Mouse (Mus musculus) kidney, adult 2 months (tissue): ENCODE measurements around the gene Hist1h3d.

Experiments used
- CTCF ChIP-seq: fragments of 200-500 bp; conservative IDR thresholded peaks from 2 replicates; pipeline ENCODE4 v1.5.1; 2011; ENCODE audit warnings: low read depth, mild to moderate bottlenecking, control low read depth, low read length, moderate library complexity, mixed read lengths; ENCODE audit not compliant: insufficient read depth, insufficient read length
- POLR2A ChIP-seq: fragments of 200-500 bp; IDR thresholded peaks from one replicate; pipeline ENCODE4 v1.6.1; 2011; ENCODE audit warnings: low read depth, low read length, control low read depth

DNA sequence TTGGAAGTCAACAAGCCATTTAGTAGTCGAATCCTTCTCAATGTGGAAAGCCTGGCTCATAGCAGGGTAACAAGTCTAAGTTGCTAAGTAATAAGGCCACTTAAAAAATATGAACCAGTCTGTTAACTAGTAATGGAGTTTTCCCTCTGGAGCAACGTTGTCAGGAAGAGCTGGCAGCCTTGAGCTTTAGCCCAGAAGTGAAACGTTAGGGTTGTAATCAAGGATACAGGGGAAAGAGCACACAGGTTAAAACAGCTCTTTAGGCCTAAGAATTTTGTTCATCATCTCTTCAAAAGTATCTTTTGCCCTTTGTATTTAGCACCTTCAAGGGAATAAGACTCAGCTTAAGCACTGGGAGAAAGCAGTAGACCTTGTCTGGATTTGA lies 24.8 kb upstream of the Hist1h3d start:
- TF ChIP-seq CTCF (no peak), POLR2A (no peak)
